Mouse (Mus musculus) activated CD4-positive, CD25-positive, alpha-beta regulatory T cell, adult 4 months (primary cell): ENCODE data around the gene Atad3a. TPM values are rescaled to one million over a fixed set of nuclear protein-coding genes. Genes with fewer than 3 reads are reported as not detected.
A peak's percentile ranks its signal among the peaks of the same experiment; 100 is the strongest.

ENCODE experiments used
- ATAC-seq: one replicate; pipeline ENCODE4 v1.8.0; 2017
- polyA plus RNA-seq, 2 experiments: library from polyadenylated mRNA; unstranded; fragments of 100-300 nt; shearing (Covaris generic); gene quantifications; one replicate each; pipeline ENCODE4 v1.2.1; 2017

Atad3a gene
- polyA plus RNA-seq, 2 experiments from 2014 or later: 16.3 to 21.0 TPM

DNA sequence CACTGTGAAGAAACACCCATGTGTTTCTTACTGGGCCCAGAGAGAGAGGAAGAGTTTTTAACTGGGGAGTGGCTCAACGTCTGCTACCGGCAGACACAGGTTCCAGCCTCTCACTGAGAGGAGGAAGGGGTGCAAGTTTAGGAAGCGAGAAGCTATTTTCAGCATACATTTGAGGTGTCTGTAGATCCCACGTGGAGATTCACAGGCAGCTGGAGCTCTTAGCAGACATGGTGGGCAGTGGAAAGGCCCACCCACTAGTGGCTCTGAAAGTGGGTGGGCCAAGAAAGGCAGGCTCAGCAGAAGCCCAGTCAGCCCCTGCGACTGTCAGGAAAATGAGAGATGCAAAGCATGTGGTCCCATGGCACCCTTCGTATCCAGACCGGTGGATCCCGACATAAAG, 22.6 kb downstream of the Atad3a start:
- ATAC-seq: no peak

- ATAC-seq: no peak
Measured at GRCm38 (mm10) chr4:155736421-155736820, 24.5 kb downstream of the Atad3a start.

GRCm38 (mm10) chr4:155735788-155736187, 25.1 kb downstream of the Atad3a start:
- no peak for ATAC-seq

DNA sequence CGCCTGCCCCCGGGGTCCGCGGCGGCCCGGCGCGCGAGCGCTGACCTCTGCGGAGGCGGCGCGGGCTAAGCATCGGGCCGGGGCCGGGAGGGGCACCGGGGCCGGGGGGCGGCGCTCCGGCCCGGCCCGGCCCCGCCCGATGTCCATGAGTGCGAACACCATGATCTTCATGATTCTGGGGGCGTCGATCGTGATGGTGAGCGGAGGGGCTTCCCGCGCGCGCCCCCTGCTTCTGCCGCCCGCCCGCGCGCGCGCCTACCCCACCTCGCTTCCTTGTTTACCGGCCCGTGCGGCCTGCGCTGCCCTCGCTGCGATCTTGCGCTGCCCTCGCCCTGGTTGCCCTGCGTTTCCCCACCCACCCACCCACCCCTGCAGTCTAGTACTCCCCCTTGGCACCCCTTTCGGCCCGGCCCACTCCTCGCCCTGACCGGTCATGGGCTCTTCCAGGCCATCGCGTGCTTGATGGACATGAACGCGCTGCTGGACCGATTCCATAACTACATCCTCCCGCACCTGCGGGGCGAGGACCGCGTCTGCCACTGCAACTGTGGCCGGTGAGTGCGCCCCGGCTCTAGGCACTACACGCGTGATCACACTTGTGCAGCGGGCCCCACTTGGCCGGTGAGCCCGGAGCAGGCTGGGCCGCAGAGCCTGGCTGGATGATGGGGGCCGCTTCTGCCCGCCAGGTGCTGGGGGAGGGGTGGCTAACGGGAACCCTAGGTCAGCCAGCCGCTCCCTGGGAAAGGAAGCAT, 25.8 kb downstream of the Atad3a start:
- peak; percentile 6 for ATAC-seq

DNA sequence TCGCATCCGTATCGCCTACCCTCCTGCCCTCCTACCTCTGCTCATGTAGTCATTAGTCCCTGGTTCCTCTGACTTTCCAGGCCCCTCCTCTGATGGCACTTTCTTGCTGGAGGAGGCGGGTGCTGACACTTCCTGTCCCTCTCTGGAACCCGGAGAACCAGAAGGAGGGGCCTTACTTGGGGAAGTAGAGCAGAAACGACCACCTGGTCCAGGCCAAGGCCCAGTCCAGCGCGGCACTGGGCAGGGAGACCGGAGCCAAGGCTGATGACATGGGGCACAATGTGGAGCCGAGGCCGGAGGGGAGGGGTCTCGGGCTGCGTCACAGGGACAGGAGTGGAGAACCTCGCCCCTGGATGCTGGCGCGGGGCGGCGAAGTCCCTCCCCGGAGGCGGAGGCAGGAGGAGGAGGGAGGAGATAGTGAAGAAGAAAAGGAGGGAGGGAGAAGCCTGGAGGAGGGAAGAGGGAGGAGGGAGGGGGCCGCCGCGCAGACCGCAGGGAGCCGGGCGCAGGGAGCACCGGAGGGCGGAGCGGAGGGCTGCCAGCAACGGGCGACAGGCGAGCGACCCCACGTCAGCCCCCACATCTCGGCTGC, 26.4 kb downstream of the Atad3a start, which contains the start of gene Tmem240:
Gene Tmem240 (plus strand): TSS at position 451 of the 592 bp plus-strand sequence.
- peak; percentile 82 for ATAC-seq

- ATAC-seq: no peak
Measured at GRCm38 (mm10) chr4:155733267-155733666, 27.6 kb downstream of the Atad3a start.

DNA sequence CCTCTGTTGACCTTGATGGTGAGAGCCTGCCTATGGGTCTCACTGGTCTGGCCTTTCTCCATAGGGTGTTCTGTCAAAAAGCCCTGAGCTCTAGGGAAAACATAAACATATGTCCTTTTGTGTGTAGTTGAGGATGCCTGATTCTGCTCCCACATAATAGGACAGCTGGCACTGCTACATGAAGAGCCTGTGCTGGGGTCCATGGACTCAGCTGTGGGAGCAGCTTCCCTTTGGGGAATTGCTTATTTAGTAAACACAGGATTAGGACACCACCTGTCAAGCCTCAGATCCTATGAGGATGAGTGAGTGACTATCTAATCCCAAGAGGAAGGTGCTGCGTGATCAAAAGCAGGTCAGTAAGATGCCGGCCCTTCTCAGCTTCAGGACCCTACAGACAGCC, 32.9 kb downstream of the Atad3a start:
- no peak for ATAC-seq

GRCm38 (mm10) chr4:155721668-155722083, 39.2 kb downstream of the Atad3a start:
- peak; percentile 52 for ATAC-seq

DNA sequence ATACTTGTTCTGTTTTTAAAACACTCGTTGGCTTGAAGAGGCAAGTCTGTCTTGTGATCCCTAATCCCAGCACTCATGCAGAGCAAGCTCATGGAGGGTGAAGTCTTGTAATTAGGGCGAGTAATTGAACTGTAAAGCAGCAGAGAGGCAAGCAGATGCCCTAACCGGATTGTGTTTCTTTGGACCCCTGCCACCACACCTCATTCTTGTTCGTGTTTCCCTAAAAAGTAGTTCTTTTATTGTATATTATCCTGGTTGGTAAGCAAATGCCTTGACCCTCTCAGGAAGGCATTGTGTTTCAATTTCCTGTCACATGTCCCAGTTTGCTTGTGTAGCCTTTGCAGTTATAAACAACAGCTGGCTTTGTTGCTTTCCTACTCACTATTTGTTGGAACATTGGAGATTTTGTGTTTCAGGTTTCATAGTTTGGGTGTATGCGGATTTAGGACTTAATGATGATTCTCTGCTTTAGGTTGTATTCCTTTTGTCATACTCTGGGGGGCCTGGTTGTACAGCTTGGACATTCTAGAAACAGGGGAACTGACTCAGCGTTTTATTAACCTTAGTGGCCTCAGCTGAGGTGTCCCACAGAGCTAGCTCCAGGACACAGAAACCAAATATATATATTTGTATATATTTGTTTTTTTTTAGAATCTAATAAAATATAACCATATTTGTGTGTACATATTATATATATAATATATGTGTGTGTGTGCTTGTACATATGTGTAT, 50.2 kb downstream of the Atad3a start:
- no peak for ATAC-seq

- ATAC-seq: no peak
Measured at GRCm38 (mm10) chr4:155708988-155709387, 51.9 kb downstream of the Atad3a start.

- no peak for ATAC-seq
Measured at GRCm38 (mm10) chr4:155708582-155708981, 52.3 kb downstream of the Atad3a start.

GRCm38 (mm10) chr4:155705592-155705929, 55.3 kb downstream of the Atad3a start:
- ATAC-seq: peak; percentile 34

DNA sequence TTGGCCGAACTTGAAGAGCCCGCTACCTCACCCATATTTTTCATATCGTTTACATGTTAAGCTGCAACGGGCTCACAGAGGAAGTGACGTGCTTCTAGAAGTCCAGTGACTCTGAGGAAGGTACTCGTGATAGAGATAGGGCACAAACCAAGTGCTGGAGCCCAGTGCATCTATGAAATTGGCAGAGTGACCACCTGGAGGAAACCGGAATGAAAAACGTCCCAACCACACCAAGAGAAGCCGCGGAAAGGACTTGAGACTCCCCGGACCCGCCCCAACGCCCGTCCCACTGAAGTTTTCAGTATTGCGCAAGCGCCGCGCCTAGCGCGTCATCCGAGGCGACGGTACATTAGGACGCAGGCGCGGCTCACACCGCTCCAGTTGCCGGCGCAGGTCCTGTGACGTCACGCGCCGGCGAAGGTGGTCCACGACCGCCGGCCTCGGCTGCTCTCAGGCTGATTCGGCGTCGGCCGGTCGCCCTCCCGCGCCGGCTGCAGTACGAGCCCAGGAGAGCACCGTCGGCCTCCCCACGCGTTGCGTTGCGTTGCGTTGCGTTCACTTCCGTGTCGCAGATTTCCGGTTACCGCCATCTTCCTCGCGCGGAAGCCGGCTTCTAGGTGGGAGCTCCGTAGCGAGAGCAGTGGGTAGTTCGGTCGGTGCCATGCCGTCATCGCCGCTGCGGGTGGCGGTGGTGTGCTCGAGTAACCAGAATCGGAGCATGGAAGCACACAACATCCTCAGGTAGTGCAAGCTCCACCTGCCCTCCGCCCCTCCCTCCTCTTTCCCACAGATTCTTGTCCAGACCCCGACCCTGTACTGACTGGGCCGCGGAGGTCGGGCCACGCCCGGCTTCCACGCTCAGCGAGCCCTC, 55.9 kb downstream of the Atad3a start, which contains the start of gene Ssu72:
Gene Ssu72 (plus strand): TSS at position 80 of the 871 bp plus-strand sequence.
- peak; percentile 67 for ATAC-seq

- no peak for ATAC-seq
Measured at GRCm38 (mm10) chr4:155703425-155703929, 57.4 kb downstream of the Atad3a start.

DNA sequence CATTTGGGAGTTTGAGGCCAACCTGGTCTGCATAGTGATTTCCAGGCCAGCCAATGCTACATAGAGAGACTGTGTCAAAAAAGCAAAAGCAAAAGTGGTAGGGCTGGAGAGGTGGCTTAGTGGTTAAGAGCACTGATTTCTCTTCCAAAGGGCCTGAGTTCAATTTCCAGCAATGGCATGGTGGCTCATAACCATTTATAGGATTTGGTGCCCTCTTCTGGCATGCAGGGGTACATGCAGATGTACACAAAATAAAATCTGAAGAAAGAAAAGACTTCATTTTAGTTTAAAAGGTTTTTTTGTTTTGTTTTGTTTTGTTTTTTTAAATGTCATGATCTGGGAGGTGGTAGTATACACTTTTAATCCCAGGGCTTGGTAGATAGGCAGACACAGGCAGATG, 60.5 kb downstream of the Atad3a start:
- peak; percentile 25 for ATAC-seq

- ATAC-seq: no peak
Measured at GRCm38 (mm10) chr4:155696261-155697255, 64.3 kb downstream of the Atad3a start.

DNA sequence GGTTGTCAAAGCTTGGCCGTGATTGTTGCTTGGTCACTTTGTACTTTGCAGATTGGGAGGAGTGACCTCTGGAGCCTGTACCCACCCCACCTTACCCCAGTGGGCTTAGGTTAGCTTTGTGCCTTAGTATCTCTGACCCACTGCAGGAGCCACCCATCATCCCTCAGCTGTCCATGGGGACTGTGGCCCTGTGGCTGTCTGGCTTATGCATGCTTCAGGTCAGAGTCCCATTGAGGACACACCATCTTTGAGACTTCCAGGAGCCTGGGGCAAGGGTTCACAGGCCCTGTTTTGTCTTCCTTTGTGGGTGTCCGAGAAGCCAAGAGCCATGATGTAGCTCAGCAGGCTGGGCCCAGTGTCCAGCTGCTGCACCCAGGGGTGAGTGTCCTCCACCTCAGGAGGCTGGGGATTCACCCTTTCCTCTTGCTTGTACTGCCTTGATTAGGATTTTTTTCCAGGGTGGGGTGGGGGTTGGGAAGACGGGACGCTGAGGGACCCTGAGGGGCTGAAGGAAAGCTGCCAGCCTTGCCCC, 65.3 kb downstream of the Atad3a start:
- ATAC-seq: no peak

DNA sequence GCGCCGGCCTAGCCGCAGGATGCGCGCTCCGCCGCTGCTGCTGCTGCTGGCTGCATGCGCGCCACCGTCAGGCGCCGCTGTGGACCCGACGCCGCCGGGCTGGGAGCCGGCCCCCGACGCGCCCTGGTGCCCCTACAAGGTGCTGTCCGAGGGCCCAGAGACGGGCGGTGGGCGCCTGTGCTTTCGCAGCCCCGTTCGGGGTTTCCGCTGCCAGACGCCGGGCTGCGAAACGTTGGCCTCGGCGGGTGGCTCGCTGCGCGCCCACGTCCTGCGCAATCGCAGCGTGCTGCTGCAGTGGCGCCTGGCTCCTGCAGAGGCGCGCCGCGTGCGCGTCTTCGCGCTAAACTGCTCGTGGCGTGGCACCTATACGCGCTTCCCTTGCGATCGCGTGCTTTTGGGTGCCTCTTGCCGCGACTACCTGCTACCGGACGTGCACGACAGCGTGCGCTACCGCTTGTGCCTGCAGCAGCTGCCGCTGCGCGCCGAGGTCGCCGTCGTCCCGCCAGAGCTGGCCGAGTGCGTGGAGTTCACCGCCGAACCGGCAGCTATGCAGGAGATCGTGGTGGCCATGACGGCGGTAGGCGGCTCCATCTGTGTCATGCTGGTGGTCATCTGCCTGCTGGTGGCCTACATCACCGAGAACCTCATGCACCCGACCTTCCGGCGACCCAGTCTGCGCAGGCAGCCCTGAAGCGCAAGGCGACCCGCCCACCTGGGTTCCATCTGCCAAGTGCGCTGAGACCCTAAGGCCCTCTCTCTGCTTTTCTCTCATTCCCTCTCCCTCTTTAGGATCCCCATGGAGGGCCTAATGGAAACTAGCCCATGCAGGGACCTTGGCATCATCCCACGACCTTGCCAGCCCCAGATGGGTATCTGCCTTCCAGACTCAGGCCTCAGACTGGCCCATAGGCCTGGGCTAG, 66.2 kb downstream of the Atad3a start:
- ATAC-seq: peak; percentile 91

- peak; percentile 40 for ATAC-seq
Measured at GRCm38 (mm10) chr4:155694111-155694481, 66.8 kb downstream of the Atad3a start, which contains the start of gene Fndc10. TSS of gene Fndc10 (plus strand) at chr4:155694342.

DNA sequence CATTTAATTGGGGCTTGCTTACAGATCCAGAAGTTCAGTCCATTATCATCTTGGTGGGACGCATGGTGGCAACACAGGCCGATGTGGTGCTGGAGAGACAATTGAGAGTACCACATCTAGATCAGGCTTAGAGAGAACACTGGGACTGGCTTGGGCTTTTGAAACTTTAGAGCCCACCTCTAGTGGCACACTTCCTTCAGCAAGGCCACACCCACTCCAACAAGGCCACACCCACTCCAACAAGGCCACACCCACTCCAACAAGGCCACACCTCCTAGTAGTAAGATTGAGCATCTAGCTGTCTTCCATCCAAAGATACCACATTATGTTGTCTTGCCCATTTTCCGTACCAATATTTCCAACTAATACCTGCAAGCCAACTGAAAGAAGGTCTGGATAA, 68.5 kb downstream of the Atad3a start:
- ATAC-seq: no peak
